Comparison of ENCODE assay signal across 9 mouse cellular contexts in the genomic region with DNA sequence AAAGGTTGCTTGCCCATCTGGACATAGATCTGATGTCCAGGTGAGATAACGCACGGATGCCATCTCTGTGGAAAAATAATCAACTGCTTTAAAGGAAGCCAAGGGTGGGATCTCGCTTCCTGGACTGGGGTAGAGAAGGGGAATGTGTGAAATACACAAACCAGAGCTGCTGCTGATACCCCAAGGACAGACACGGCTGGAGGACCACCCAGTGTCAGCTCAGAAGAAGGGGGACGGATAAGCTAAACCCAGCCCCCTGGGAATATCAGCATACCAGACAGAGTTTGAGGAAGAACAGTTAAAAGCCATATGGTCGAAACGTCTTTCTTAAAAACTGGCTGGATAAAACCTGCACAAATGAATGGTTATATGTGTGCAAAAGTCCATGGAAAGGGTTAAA.
DNase-seq lines count a peak whose midpoint lies in the region; ATAC-seq and TF ChIP-seq lines count a peak whose summit lies in the region.
"Had no signal": no experiment of that assay in that cellular context is flagged by ENCODE, and none has a peak within 500 bp of the region (broad histone marks: within the 10 kb centered on the region; RNA-seq: fewer than 3 reads in every experiment).

No protein-coding gene starts in this region.

- peak overlapping the region; percentile 58 for H3K4me3 ChIP-seq in erythroblast, embryonic 14.5 days (replicated peaks)
- no peak overlapping the region for H3K4me3 ChIP-seq in lung, postnatal 0 days (ENCODE audit: low read depth, low read length)
- H3K4me3 ChIP-seq in liver, postnatal 0 days (ENCODE audit: low read depth, low read length) = peak overlapping the region; percentile 13; the same call in 1 of the 2 replicates
- no peak overlapping the region for H3K4me3 ChIP-seq in cerebellum, adult 2 months (replicated peaks; ENCODE audit: insufficient read depth, low read depth, low read length)

- TF ChIP-seq EP300 in lung, postnatal 0 days (IDR thresholded peaks at IDR 0.05) = no peak
- TF ChIP-seq EP300 in liver, postnatal 0 days (IDR thresholded peaks at IDR 0.05; ENCODE audit: low read depth) = no peak

- 35% methylated on average over 7 of the region's 7 CpGs for WGBS in lung, postnatal 0 days
- 44% methylated on average over 7 of the region's 7 CpGs for WGBS in liver, postnatal 0 days (ENCODE audit: insufficient replicate concordance)
- WGBS in cerebellum, adult 2 months = 55% methylated on average over 7 of the region's 7 CpGs

- peaks cover 53% of the 10 kb centered on the region for H3K4me1 ChIP-seq in erythroblast, embryonic 14.5 days (ENCODE audit: control insufficient read depth)
- H3K4me1 ChIP-seq in lung, postnatal 0 days (ENCODE audit: insufficient read depth, low read depth, low read length) = peaks cover 10% of the 10 kb centered on the region; the same call in 1 of the 2 replicates
- H3K4me1 ChIP-seq in liver, postnatal 0 days (ENCODE audit: insufficient read depth) = peaks cover 25% of the 10 kb centered on the region
- no peaks in the 10 kb centered on the region for H3K4me1 ChIP-seq in cerebellum, adult 2 months (ENCODE audit: control insufficient read depth, insufficient read depth, low read length)

- no peak overlapping the region for H3K27ac ChIP-seq in lung, postnatal 0 days (ENCODE audit: low read length)
- H3K27ac ChIP-seq in liver, postnatal 0 days (ENCODE audit: low read depth) = peak overlapping the region; percentile 65
- no peak overlapping the region for H3K27ac ChIP-seq in cerebellum, adult 2 months (ENCODE audit: insufficient read depth, low read length)

- H3K9me3 ChIP-seq in erythroblast, embryonic 14.5 days (ENCODE audit: control insufficient read depth, low read length) = no peaks in the 10 kb centered on the region
- no peaks in the 10 kb centered on the region for H3K9me3 ChIP-seq in lung, postnatal 0 days (ENCODE audit: low read length)
- H3K9me3 ChIP-seq in liver, postnatal 0 days (ENCODE audit: low read length) = no peaks in the 10 kb centered on the region

- TF ChIP-seq POLR2A in cerebellum, adult 2 months (IDR thresholded peaks at IDR 0.05; ENCODE audit: borderline replicate concordance, insufficient read depth, low read length) = no peak

- DNase-seq in lung, postnatal 0 days (ENCODE audit: low spot score) = no peak
- DNase-seq in lung, postnatal 36 days = no peak
- peak; percentile 26 for DNase-seq in heart, postnatal 4 days
- no peak for DNase-seq in liver, postnatal 0 days
- no peak for DNase-seq in cerebellum, adult 2 months
- DNase-seq in MN1 (ENCODE audit: low spot score) = no peak
- DNase-seq: adrenal gland, postnatal 25 days had no signal

- H3K27me3 ChIP-seq in erythroblast, embryonic 14.5 days (ENCODE audit: control insufficient read depth) = no peaks in the 10 kb centered on the region
- H3K27me3 ChIP-seq in lung, postnatal 0 days (replicated peaks; ENCODE audit: insufficient read depth, low read length) = no peaks in the 10 kb centered on the region
- H3K27me3 ChIP-seq in liver, postnatal 0 days (ENCODE audit: insufficient read depth, low read length) = no peaks in the 10 kb centered on the region
- no peaks in the 10 kb centered on the region for H3K27me3 ChIP-seq in cerebellum, adult 2 months (ENCODE audit: control insufficient read depth, insufficient read depth, low read length)

- peak overlapping the region; percentile 42 for H3K4me2 ChIP-seq in lung, postnatal 0 days (replicated peaks; ENCODE audit: low read depth, low read length)
- peak overlapping the region; percentile 61 for H3K4me2 ChIP-seq in liver, postnatal 0 days (ENCODE audit: low read depth, low read length)

- no peak for TF ChIP-seq CTCF in lung, postnatal 0 days (IDR thresholded peaks at IDR 0.05)
- no peak for TF ChIP-seq CTCF in liver, postnatal 0 days (IDR thresholded peaks at IDR 0.05; ENCODE audit: low read depth)
- no peak for TF ChIP-seq CTCF in cerebellum, adult 2 months (IDR thresholded peaks at IDR 0.05; ENCODE audit: borderline replicate concordance, insufficient read depth, low read depth, low read length)

- H3K36me3 ChIP-seq in erythroblast, embryonic 14.5 days (ENCODE audit: control insufficient read depth) = no peaks in the 10 kb centered on the region
- no peaks in the 10 kb centered on the region for H3K36me3 ChIP-seq in lung, postnatal 0 days (ENCODE audit: insufficient read depth, low read length)
- H3K36me3 ChIP-seq in liver, postnatal 0 days (replicated peaks; ENCODE audit: insufficient read depth, low read length) = no peaks in the 10 kb centered on the region

- ATAC-seq in erythroblast, adult 5-6 weeks (replicated peaks; ENCODE audit: low FRiP score, poor library complexity, severe bottlenecking) = no peak
- 0 out of 2 replicates have a peak, but pooled peaks have one; percentile 28 for ATAC-seq in lung, postnatal 0 days
- no peak; the same call in 1 of the 2 replicates for ATAC-seq in liver, postnatal 0 days

- no peak overlapping the region for H3K9ac ChIP-seq in lung, postnatal 0 days (replicated peaks; ENCODE audit: low read depth)
- peak overlapping the region; percentile 44; the same call in 1 of the 2 replicates for H3K9ac ChIP-seq in liver, postnatal 0 days (replicated peaks)

Comparison
In these comparisons a context has a peak if more than half of its experiments do, and no peak if none do; other contexts are left out.
1. H3K4me3 ChIP-seq: peak in erythroblast, embryonic 14.5 days (single experiment) and liver, postnatal 0 days (single experiment); none in lung, postnatal 0 days (single experiment) and cerebellum, adult 2 months (single experiment).